Mouse (Mus musculus) thymus, adult 2 months (tissue): ENCODE results near the gene Cbx7.

Experiments
- CTCF ChIP-seq: fragments of 200-500 bp; IDR thresholded peaks from 2 replicates; pipeline ENCODE4 v1.5.1; 2012; ENCODE audit warnings: mild to moderate bottlenecking, control low read depth, low read length, moderate library complexity, borderline replicate concordance; ENCODE audit not compliant: control insufficient read depth, poor library complexity, insufficient read depth; ENCODE audit errors: extremely low read depth
- POLR2A ChIP-seq: fragments of 200-500 bp; IDR thresholded peaks from 2 replicates; pipeline ENCODE4 v1.6.1; 2012; ENCODE audit warnings: mild to moderate bottlenecking, low read length, control low read depth, moderate library complexity; ENCODE audit not compliant: control insufficient read depth, poor library complexity, insufficient read depth; ENCODE audit errors: extremely low read depth

DNA sequence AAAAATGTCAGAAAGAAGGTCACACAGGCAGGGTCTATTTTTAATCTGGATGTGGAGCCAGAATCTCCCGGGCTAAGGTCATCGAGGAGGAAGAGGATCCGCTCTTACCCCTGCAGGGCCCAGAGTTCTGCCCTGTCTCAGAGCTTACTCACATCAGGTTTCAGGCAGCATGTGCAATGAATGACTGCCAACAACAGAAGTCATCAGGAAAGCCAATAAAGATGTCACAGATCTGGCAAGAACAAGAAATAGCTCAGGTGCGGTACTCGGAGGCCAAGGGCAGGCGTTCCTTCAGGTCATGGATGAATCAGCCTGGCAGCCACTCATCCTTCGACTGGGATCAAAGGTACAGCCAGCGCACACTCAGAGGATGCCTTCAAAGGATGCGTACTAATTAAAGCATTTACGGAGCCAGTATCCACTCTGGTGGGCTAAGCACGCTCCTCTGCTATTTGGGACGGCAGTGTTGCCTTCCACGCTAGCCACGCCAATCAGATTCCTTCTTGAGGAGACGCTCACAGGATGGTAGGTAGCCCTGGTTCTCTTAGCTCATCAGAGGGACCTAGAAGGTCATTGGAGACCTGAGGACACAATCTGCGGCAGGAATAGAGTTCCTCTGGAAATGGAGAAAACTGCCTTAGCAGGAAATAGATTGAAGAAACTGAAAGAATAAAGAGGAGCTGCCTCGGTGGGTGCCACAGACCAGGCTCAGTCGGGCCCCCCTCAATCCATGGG, 95.5 kb downstream of the Cbx7 start:
- no peak for TF ChIP-seq CTCF
- no peak for TF ChIP-seq POLR2A
